Mouse (Mus musculus) heart, postnatal 36 days (tissue): Measurements from ENCODE around the gene Ldb1. TPM values are rescaled to one million over a fixed set of nuclear protein-coding genes. Genes with fewer than 3 reads are reported as not detected.

Experiments
- DNase-seq, 2 experiments: peaks; one replicate each; pipeline ENCODE4 v3.0.0; 2021 to 2022
- intact Hi-C: fragments of 180-260 bp; cut with DNase I; formaldehyde crosslinking; loops from one replicate; pipeline ENCODE4 v1.15.1; 2025
- total RNA-seq, 2 experiments: library from RNA; stranded (reverse); gene quantifications; 2 replicates each; pipeline ENCODE4 v1.2.3; 2021

The Ldb1 gene
- total RNA-seq, 2 experiments from 2014 or later: 38.4 to 52.4 TPM

DNA sequence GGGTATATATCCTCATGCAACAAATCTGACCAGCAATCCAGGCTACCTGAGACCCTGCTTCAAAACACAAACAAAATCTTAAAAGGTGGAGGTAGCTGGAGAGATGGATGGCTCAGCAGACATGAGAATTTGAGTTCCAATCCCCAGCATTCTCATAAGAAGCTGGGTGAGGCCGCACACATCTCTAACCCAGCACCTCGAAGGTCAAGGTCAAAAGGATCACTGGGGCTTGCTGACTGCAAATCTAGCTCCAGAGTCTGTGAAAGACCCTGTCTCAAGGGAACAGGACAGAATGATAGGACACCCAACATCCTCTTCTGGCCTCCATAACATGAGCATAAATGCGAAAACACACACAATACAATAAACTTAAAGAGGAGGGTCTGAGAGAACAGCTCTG is 53.8 kb downstream of the Ldb1 start:
- intact Hi-C loops: no loop called here
- DNase-seq: no peak

DNA sequence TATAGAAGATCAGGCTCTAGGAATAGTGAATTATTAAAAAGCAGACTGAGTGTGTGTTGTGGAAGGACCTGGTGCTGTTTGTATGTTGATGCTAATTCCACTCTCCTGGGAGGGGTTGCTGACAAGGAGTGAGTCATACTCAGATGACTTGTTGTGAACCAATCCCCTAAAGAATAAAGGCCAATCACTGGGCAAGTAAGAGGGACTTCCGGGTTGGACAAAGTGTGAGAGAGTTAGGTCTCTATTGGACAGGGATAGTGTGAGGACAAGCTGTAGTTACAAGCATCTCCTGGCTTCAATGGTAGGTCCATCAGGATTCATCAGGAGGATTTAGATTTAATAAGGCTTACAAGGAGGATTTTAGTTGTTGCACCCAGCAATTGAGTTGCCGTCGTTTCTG is 56.8 kb downstream of the Ldb1 start:
- intact Hi-C loops: no loop called here
- DNase-seq: no peak

DNA sequence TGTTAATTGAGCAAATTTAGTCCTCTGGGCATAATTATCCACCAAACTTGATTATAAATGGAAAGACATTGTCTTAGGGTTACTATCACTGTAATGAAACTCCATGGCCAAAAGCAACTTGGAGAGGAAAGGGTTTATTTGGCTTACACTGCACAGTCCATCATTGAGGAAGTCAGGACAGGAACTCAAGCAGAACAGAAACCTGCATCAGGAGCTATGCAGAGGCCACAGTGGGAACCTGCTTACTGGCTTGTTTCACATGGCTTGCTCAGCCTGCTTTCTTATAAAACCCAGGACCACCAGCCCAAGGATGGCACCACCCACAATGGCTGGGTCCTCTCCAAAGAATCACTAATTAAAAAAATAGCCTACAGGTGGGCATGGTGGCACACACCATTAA is 60.6 kb downstream of the Ldb1 start:
- intact Hi-C loops: no loop called here
- no peak for DNase-seq

Other genes with a start within 250 kb of the Ldb1 start
- 100 to 1,000 TPM; 204 to 236 TPM for gene Kcnip2, start 229.2 kb downstream of the Ldb1 start, total RNA-seq
- 10 to 100 TPM; 15.5 to 15.8 TPM for gene Armh3, start 46.7 kb downstream of the Ldb1 start, total RNA-seq
- 1 to 10 TPM; 6.1 to 6.3 TPM for gene Hps6, start 41.7 kb downstream of the Ldb1 start, total RNA-seq
- gene Pprc1, start 328 bp downstream of the Ldb1 start, total RNA-seq: 10 to 100 TPM; 16.1 to 16.4 TPM
- gene Nolc1, start 30.6 kb upstream of the Ldb1 start, total RNA-seq: 10 to 100 TPM; 14.4 to 19.8 TPM
- gene Elovl3, start 86.7 kb upstream of the Ldb1 start, total RNA-seq: under 1 TPM in 1 of 2 experiments, not detected in 1; 0.69 TPM
- gene Pitx3, start 103.1 kb upstream of the Ldb1 start, total RNA-seq: under 1 TPM; 0.58 to 0.62 TPM
- 10 to 100 TPM; 43.2 to 50.4 TPM for gene Gbf1, start 107.3 kb upstream of the Ldb1 start, total RNA-seq